Mouse (Mus musculus) spleen, embryonic (tissue): Measurements from ENCODE around the gene Nceh1.
"Not testable (repeated sequence)": the region's sequence is repeated elsewhere in the genome, so short reads cannot be mapped to it uniquely, and the experiment has no call there.

ENCODE experiments used
- CTCF ChIA-PET: fragments of 350-600 bp; sonication (Branson Sonifier 250); formaldehyde crosslinking; loops from one replicate; lab custom pipeline; 2022; lab: Charles Lee

The Nceh1 gene

GRCm38 (mm10) chr3:27280280-27280749 is 97.5 kb downstream of the Nceh1 start:
- CTCF ChIA-PET = no interaction called here

DNA sequence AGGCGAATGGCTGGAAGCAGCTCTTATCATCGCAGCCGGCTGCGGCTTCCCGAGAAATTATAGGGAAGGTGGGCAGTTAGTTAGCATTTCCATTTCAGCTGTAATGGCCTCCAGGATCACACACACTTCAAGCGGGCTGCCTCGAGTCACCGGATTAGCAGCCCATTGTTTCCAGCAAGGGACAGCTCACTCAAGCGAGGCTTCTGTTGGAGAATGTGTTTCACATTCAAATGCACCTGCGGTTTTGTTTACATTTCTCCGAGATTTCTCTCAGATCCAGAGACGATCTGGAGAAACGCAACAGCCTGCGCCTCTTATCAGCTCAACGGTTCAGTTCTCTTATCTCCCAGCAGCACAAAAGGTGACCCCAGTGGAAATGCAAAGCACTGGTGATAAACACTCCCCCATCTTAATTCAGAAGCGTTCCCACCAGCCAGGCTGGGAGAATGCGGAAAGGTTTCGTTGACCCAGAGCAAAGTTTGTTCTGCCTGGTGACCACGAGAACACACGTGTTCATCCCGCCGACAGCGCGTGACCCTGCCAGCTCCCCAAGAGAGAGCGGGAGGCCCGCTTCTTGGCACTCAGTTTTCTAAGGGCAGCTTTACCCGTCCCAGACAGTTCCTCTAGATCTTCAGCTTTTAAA is 100.4 kb downstream of the Nceh1 start:
- CTCF ChIA-PET = interaction anchor here (0.8 kb wide), 1 partner anchor 15 kb away, joined by 3 read pairs; no protein-coding TSS in a partner anchor

DNA sequence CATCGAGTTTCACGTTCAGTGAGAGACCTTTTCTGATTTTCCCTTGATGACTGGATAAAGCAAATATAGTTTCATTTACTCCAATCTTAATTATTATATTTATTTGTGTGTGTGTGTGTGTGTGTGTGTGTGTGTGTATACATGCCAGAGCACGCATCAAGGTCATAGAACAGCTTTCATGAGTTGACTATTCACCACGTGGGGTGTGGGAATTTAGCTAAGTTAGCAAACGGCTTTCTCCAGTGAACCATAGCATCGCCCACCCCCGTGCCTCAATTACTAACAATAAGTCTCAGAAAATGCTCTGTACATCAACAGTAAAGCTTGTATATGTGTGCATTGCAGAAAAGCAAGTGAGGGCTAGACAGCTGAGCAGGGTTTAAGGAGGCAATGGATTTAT is 101.0 kb downstream of the Nceh1 start:
- CTCF ChIA-PET = no interaction called here

GRCm38 (mm10) chr3:27284227-27284626 is 101.5 kb downstream of the Nceh1 start:
- CTCF ChIA-PET = no interaction called here

DNA sequence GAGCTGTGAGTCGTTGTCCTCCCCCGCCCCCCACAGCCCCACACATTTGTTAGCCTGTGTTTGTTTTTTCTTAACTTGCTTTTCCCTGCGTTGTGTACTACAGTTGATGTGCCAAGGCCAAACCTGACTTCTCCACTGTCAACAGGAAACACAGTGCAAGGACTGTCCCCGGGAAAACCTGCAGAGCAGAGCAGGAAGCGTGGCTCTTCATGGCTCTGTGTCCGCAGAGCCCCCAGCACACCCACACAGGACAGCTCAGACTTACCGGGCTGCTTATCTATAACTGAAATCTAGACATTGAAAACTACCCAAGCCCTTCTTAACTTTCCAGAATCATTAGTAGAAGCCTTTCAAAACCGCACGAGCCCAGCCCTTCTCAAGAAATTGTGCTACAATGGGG is 102.3 kb downstream of the Nceh1 start:
- CTCF ChIA-PET = no interaction called here

DNA sequence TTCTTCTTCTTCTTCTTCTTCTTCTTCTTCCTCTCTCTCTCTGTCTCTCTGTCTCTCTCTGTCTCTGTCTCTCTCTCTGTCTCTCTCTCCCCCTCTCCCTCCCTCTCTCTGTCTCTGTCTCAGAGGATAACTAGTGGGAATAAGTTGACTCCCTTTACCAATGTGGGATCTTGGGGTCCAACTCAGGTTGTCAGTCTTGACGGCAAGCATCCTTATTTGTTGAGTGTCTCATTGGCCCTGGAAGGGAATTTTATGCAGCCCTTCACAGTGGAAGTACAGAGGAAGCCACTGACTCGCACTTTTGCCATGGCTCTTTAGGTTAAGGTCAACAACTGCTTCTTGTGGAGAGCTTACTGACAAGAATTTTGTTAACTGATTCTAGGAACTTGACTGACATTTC is 105.5 kb downstream of the Nceh1 start:
- CTCF ChIA-PET = no interaction called here

DNA sequence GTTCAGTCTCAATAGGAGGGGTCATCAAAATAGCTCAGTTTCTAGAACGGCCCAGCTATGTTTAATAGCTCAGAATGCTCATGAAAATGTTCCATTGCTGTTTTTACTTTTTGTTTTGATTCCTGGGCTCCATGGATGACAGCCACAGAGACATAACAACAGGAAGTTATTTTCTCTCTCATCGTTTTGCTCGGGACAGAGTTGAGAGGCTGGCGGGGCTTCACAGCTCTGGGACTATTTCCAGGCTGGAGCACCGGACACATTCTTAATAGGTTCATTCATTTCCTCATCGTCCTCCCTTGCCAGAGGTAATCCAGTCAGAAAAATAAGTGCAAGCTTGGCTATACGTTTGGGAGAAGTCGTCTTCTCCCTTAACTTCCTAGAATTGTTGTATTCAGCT is 106.1 kb downstream of the Nceh1 start:
- CTCF ChIA-PET = no interaction called here

DNA sequence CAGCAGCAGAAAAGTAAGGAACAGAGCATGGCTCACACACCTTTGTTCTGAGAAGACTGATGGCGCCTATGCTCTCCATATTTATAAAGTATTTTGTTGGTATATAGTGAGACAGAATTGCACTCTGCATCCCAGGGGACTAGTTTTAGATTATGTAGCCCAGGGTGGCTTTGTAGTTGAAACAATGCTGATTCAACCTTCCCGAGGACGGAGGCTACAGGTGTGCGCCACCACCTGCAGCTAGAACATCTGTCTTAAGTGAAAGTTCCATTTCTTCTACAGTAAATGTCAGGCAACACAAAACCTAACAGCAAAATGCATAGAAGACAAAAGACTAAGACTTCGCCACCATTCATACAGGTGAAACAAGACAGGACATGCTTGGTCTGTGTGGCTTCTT is 107.5 kb downstream of the Nceh1 start:
- CTCF ChIA-PET = no interaction called here

GRCm38 (mm10) chr3:27290945-27291344 is 108.2 kb downstream of the Nceh1 start:
- CTCF ChIA-PET = not testable (repeated sequence)

DNA sequence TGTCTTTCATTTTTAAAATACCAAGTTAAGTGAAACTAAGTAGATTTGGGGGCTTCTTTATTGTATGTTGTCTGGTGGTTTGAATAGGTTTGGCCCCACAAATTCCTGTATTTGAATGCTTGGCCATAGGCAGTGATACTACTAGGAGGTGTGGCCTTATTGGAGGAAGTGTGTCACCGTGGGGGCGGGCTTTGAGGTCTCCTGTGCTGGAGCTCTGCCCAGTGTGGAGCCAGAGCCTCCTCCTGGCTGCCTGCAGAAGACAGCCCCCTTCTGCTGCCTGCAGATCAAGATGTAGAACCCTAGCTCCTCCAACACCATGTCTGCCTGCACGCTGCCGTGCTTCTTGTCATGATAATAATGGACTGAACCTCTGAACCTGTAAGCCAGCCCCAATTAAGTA is 108.6 kb downstream of the Nceh1 start:
- CTCF ChIA-PET = not testable (repeated sequence)

DNA sequence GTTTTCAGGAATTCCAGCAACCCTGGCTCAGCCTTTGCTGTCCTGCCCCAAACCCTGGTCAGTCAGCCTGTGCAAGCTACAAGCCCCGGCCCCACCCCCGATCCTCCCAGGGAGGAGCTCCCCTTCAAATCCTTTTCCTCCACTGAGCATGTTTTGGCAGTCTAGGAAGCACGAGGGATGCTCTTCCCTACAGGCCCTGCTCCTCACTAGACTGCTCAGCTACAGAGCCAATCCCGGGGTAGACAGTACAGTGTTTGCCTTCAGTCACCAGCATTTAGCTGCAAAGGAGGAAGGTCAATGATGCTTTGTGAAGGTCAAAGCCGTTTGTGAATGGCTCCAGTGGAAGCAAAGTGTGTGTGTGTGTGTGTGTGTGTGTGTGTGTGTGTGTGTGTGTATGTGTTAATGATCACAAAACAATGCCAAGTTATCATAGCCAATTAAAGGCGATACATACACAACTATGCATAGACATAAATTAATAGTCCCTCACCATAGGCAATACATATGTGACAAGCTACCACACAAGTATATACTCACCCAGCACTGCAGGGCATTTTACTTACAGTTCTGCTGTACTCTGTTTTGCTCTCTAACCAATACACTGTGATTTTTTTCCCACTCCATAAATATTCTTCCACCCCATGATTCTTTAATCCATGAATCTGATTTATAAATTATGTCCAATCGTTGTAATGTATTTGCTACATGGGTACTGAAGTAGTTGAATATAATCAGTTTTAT is 111.0 kb downstream of the Nceh1 start:
- CTCF ChIA-PET = no interaction called here

DNA sequence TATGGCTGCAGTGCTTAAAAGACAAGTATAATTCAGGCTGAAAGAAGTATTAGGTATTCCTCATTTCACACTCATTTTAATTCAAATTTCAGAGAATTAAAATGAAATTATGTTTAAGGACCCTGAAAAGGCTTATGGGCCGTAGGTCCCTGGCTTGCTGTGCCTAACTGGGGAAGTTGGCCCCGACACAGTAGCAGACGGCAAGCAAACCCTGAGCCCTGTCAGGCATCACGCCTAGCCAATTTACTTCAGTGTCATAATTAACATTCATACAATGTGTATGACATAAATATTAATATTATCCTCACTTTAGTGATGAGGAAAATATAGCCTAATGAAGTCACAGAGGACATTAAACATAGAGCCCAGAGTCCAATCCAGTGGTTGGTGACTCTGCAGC is 117.7 kb downstream of the Nceh1 start:
- CTCF ChIA-PET = no interaction called here

- CTCF ChIA-PET = no interaction called here
Measured at GRCm38 (mm10) chr3:27302339-27303022, 119.7 kb downstream of the Nceh1 start.

GRCm38 (mm10) chr3:27306815-27307214 is 124.0 kb downstream of the Nceh1 start:
- CTCF ChIA-PET = no interaction called here

- CTCF ChIA-PET = interaction anchor here (0.7 kb wide), 1 partner anchor 112 kb away, joined by 7 read pairs; no protein-coding TSS in a partner anchor
Measured at GRCm38 (mm10) chr3:27310973-27311372, 128.2 kb downstream of the Nceh1 start.

- CTCF ChIA-PET = interaction anchor here (0.7 kb wide), 1 partner anchor 113 kb away, joined by 7 read pairs; no protein-coding TSS in a partner anchor
Measured at GRCm38 (mm10) chr3:27311475-27311874, 128.7 kb downstream of the Nceh1 start.

DNA sequence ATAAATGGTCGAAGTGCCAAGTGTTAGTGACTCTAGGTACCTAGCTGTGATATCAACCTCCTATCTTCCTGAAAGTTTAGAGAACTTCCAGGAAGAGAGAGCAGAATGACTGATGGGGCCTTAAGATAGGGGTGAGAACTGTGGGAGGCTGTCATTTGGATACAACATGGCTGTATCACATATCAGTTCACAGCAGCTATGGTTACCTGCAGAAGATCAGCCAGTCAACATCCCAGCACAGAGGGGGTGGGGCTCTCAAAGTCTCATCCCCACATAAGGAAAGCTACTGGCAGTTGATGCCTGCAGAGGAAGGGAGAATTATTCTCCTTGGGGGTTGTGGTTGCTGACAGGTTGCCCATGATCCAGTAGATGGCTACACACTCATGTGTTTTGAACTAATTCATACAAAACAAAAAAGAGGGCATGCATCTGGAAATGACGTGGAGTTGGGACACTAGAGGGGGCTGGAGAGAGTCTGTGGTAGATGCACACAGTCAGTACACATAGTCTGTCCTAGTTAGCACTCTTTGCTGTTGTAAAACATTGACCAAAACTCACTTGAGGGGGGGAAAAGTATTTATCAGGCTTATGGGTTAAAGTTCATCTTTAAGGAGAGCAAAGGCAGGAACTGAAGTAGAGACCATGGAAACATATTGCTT is 131.9 kb downstream of the Nceh1 start:
- CTCF ChIA-PET = no interaction called here

GRCm38 (mm10) chr3:27316559-27317287 is 134.0 kb downstream of the Nceh1 start, which contains the start of gene Tnfsf10:
TSS of gene Tnfsf10 (plus strand) at chr3:27317028.
- CTCF ChIA-PET = no interaction called here

- CTCF ChIA-PET = no interaction called here
Measured at GRCm38 (mm10) chr3:27317288-27318024, 134.7 kb downstream of the Nceh1 start.

GRCm38 (mm10) chr3:27319650-27320049 is 136.9 kb downstream of the Nceh1 start:
- CTCF ChIA-PET = no interaction called here
